Mouse (Mus musculus) bone marrow, adult 2 months (tissue): ENCODE data around the gene Pwp2.
"Not testable (repeated sequence)": the region's sequence is repeated elsewhere in the genome, so short reads cannot be mapped to it uniquely, and the experiment has no call there.

ENCODE experiments used
- CTCF ChIP-seq: fragments of 200-500 bp; IDR thresholded peaks from 2 replicates; pipeline ENCODE4 v1.5.1; 2011; ENCODE audit warnings: low read length, control low read depth; ENCODE audit not compliant: control insufficient read depth, insufficient read depth
- POLR2A ChIP-seq: fragments of 200-500 bp; IDR thresholded peaks from 2 replicates; pipeline ENCODE4 v1.6.1; 2011; ENCODE audit warnings: low read depth, mild to moderate bottlenecking, control low read depth, low read length, borderline replicate concordance; ENCODE audit not compliant: control insufficient read depth

- TF ChIP-seq CTCF, POLR2A: not testable (repeated sequence)
Observed at GRCm38 (mm10) chr10:78124137-78124536, 60.8 kb downstream of the Pwp2 start.
